Mouse (Mus musculus) cerebellum, adult 8-10 months (tissue): ENCODE measurements at regions not wholly inside any gene's neighbourhood (a gene's known extent, or its start where the extent isn't known, plus 50 kb on each side); places are given as distances from the start of the nearest gene placed in this dataset.

Experiments used
- DNase-seq: peaks from one replicate; pipeline ENCODE4 v3.0.0; 2022

DNA sequence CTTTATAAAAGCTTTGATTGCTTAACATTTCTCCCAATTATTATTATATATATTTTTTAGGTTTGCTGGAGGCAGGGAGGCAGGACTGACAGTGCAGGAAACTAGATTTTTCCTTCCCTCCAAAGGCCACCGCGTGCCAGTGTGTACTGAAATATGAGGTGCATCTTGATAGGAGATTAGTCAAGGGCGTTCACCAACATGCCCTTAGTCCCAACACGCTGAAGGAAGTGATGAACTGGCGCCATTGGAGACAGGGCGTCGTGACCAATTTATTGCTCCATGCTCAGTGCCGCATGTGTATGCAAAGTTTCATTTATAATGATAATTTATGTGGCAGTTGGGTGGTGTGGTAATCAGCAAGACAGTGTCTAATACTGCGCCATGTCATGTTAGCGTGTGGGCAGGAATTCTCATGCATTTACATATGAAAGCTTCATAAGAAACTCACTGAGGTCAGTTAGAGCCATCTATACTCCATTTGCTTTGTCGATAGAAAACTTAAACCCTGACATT lies 66.2 kb downstream of the Isl1 start:
- no peak for DNase-seq

DNA sequence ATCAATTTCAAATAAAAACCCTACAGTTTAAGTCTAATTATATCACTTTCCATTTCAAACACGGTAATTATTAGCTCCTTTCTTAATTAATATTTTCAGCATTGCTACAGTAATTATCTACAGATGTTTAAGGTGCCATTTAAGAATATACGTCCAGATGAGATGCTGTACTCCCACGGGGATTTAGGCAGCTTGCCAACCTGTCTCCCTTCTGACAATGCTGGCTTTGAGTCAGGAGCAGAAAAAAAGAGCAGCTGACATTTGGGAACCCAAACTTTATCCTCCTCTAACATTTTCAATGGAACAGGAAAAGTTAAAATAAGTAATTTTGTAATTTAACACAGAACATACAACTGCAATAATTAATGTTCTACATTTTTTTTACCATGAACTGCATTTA lies 94.4 kb downstream of the Isl1 start:
- DNase-seq, result no peak

GRCm38 (mm10) chr13:116213843-116214829 lies 95.4 kb downstream of the Isl1 start:
- DNase-seq, result no peak

DNA sequence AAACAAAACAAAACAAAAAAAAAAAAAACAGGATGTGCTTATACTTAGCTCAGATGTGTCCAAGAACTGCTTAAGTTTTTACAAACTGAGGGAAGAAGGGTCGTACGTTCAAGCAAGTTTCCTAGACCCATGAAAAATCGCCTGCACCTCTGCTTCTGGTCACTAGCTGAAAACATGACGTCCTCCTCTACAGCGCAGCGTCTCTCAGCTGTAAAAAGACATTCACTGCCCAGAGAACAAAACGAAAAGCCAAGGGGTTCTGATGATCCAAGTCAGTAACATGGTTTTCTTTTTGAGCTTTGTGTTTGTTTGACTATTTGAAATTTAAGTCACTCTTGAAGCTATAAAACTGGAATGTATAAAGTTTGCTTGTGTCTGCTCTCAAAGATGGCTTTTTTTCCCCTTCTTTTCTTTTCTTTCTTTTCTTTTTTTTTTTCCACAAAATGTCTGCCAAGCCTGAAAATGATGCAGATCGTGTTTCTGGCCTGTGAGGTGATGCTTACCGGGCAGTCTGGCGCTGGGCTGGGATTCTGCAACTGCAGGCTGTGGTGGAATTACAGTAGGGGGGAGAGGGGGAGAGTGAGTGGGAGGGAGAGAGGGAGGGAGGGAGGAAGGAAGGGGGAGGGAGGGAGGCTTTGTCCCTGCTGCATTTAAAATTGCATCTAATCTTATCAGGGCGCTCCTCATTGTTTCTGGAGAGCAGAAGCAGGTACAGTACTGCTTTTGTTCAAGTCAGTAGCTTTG lies 108.1 kb downstream of the Isl1 start:
- no peak for DNase-seq

- DNase-seq, result no peak
Observed at GRCm38 (mm10) chr13:116187059-116187458, 122.4 kb downstream of the Isl1 start.

GRCm38 (mm10) chr13:116177781-116178180 lies 131.7 kb downstream of the Isl1 start:
- DNase-seq, result no peak

GRCm38 (mm10) chr13:116174976-116175375 lies 134.5 kb downstream of the Isl1 start:
- DNase-seq, result no peak

GRCm38 (mm10) chr13:116173866-116174265 lies 135.6 kb downstream of the Isl1 start:
- DNase-seq, result no peak

- no peak for DNase-seq
Observed at GRCm38 (mm10) chr13:116143022-116143421, 166.5 kb downstream of the Isl1 start.

GRCm38 (mm10) chr13:116118664-116119063 lies 190.8 kb downstream of the Isl1 start:
- no peak for DNase-seq

GRCm38 (mm10) chr13:116111032-116111808 lies 198.3 kb downstream of the Isl1 start:
- DNase-seq, result no peak

DNA sequence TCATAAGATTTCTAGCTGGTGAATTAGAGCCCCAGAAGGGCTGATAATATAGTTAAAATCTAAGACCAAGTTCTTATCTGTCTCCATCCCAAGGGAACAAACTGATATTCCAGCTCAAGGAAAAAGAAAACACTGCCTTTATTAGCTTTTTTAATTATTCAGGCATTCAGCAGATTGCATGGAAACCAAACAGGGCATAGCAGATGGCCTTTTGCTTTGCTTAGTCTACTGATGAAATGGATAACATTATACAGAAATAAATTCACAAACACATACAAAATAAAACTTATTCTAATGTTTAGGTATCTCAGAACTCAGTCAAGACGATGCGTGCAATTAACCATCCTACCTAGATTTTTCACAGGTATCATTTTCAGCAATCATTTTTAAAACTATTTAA lies 198.9 kb downstream of the Isl1 start:
- DNase-seq, result no peak

GRCm38 (mm10) chr13:116087541-116088308 lies 221.8 kb downstream of the Isl1 start:
- no peak for DNase-seq

GRCm38 (mm10) chr13:116087140-116087539 lies 222.3 kb downstream of the Isl1 start:
- DNase-seq, result no peak

GRCm38 (mm10) chr13:116056976-116057647 lies 252.4 kb downstream of the Isl1 start:
- no peak for DNase-seq

DNA sequence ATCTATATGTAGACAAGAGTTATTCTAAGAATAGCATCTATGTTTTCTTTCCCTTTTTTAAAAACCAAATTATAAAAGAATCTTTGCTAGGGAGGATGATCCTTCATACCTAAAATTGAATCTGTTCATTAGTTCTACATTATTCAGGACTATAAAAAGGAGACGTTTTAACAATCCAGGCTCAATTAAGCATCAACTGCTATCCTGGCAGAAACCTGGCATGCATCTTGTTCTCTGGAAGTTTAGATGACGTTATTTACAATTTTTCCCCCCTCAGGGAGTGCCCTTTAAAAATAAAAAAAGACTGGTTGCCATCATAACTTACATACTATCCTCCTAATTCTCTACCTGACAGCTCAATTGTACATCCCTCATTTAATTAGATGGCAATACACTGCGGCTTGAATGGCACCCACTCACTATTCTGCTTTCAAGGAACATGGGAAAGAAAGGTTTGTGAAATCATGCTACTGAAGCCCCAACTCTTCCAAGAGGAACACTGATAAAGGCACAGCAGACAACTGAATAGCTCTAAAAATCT lies 253.3 kb downstream of the Isl1 start:
- DNase-seq, result no peak

- DNase-seq, result no peak
Observed at GRCm38 (mm10) chr13:116036166-116036565, 273.3 kb downstream of the Isl1 start.

GRCm38 (mm10) chr13:116030152-116030720 lies 279.3 kb downstream of the Isl1 start:
- DNase-seq, result no peak

GRCm38 (mm10) chr13:116028583-116028982 lies 280.9 kb downstream of the Isl1 start:
- DNase-seq, result no peak

DNA sequence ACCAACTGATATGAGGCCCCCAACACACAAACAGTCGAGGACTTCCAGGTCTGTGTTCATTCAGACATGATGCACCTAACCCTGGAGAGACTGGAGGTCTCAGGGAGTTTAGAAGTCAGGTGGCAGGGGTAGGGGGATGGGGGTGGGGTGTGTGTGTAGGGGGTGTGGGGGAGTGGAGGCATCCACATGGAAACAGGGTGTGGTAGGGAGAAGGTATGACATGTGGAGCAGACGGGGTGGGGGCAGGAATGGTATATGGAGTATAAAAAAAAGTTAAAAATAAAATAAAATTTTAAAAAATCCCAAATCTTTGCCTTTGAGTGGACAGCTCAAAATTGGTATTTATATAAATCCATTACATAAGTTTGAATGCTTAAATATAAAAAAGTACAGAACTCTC lies 282.3 kb downstream of the Isl1 start:
- DNase-seq, result no peak

DNA sequence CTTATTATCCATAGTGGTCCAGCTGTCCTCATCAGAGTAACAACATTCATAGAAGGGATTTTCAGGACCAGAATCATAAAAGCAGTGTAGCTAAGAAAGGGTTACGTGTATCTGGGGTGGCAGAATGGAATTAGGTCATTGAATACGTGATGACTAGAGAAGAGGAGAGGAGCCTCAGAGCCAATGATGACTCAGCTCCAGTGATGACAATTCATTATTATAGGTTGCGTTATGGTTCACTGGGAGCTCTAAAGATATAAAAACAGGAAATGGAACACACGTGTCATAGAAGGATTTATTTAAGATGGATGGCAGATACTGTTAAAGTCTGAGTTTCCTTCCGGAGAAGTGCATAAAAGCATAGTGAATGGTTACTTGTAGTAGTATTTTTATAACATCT lies 291.6 kb downstream of the Isl1 start:
- DNase-seq, result no peak
